Mouse (Mus musculus): ENCODE measurements around the gene Itga7. TPM values are rescaled to one million over a fixed set of nuclear protein-coding genes. Genes with fewer than 3 reads are reported as not detected.

Itga7 gene
- polyA plus RNA-seq, 1 experiment: 24.3 TPM

DNA sequence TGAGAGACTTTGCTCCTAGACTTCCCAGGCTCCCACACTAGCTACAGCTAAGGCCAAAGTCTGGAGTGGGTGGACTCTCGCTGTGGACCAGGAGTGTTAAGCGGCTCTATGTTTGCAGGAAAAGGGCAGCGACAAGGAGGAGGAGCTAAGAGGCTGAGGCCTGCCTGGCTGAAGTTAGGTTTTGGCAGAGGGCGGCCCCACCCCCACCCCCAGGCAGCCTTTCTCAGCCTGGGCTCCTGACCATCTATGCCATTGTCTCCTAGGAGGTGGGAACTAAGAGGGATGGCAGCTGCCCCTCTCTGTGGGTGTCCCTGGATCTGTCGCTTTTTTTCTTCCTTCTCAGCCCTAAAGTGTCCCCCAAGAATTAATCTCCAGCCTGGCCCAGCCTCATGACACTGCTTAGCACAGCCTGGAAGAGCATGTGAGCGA, 14.4 kb upstream of the Itga7 start:
- Histone ChIP-seq H3K4me1 (ENCODE audit: control insufficient read depth, insufficient read depth, low read length) (peaks cover 18% of the 10 kb centered on the region), H3K4me3 (ENCODE audit: insufficient read depth, low read length) (no peak overlapping the region), H3K27ac (ENCODE audit: insufficient read depth, low read length) (0 out of 2 replicates have a peak overlapping the region, but pooled peaks have one; percentile 19)
- TF ChIP-seq POLR2A (IDR thresholded peaks at IDR 0.05; ENCODE audit: extremely low read depth, insufficient read depth, low read length) (0 out of 2 replicates have a peak, but pooled peaks have one; percentile 7), CTCF (IDR thresholded peaks at IDR 0.05; ENCODE audit: extremely low read depth, insufficient read depth, low read length) (no peak)

DNA sequence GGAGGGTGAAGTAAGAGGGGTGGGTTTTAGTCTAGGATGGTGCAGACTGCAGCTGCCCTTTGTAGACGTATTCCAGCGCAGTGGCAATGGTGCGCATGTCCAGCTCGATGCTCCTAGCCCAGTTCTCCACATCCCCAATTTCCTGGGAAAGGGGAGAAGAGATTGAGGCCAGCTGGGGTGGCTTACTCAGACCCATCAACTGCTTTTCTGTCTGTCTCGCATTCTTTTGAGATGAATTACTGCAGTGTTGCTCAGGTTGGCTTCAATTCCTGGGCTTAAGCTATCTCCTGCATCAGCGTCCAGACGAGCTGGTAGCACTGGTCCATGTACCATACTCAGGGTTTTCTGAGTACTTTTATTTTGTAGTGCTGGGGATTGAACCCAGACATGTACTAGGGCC, 13.7 kb upstream of the Itga7 start:
- peaks cover 19% of the 10 kb centered on the region for H3K4me1 ChIP-seq (ENCODE audit: control insufficient read depth, insufficient read depth, low read length)
- no peak for TF ChIP-seq POLR2A (IDR thresholded peaks at IDR 0.05; ENCODE audit: extremely low read depth, insufficient read depth, low read length)
- no peak for TF ChIP-seq CTCF (IDR thresholded peaks at IDR 0.05; ENCODE audit: extremely low read depth, insufficient read depth, low read length)
- H3K4me3 ChIP-seq (ENCODE audit: insufficient read depth, low read length): no peak overlapping the region
- no peak overlapping the region for H3K27ac ChIP-seq (ENCODE audit: insufficient read depth, low read length)

DNA sequence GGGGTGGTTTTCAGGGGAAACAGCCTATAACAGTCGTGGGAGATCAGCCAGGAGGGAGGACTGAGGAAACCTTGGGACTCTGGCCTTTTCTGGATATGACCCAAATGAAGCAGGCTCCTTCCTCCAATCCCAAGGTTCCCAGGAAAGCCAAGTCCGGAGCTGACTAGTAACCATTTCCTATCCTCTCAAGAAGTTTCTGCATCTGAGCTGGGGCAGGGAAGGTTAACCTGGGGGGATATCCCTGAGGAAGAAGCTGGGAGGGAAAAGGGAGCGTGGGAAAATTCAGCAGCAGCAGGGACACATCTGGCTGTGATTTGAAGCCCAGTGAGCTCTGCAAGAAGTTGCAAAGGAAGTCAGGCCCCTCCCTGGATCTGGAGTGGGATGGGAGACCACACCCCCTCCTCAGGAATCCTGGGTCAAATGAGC, 12.9 kb upstream of the Itga7 start:
- no peak overlapping the region for H3K27ac ChIP-seq (ENCODE audit: insufficient read depth, low read length)
- peaks cover 19% of the 10 kb centered on the region for H3K4me1 ChIP-seq (ENCODE audit: control insufficient read depth, insufficient read depth, low read length)
- TF ChIP-seq CTCF (IDR thresholded peaks at IDR 0.05; ENCODE audit: extremely low read depth, insufficient read depth, low read length) (no peak), POLR2A (IDR thresholded peaks at IDR 0.05; ENCODE audit: extremely low read depth, insufficient read depth, low read length) (no peak)
- H3K4me3 ChIP-seq (ENCODE audit: insufficient read depth, low read length): no peak overlapping the region

DNA sequence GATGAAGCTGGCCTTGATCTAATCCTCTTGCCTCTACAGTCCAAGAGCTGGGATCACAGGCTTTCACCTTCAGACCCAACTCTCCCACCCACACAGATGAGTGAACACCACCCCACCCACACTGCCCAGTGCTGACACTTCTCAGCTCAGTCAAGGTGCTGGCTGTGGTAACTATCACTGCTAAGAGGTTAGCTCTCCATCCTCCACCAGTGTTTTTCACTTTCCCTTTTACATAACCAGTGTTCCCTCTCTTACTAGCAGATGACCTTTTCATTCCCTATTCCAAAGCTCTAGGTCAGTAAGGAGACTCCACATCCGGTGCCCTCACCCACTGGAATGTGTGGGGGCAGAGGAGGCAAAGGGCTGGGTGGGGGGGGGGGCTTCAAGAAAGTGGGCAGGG, 12.4 kb upstream of the Itga7 start:
- Histone ChIP-seq H3K4me1 (ENCODE audit: control insufficient read depth, insufficient read depth, low read length) (peaks cover 19% of the 10 kb centered on the region), H3K4me3 (ENCODE audit: insufficient read depth, low read length) (no peak overlapping the region), H3K27ac (ENCODE audit: insufficient read depth, low read length) (no peak overlapping the region)
- no peak for TF ChIP-seq POLR2A (IDR thresholded peaks at IDR 0.05; ENCODE audit: extremely low read depth, insufficient read depth, low read length)
- TF ChIP-seq CTCF (IDR thresholded peaks at IDR 0.05; ENCODE audit: extremely low read depth, insufficient read depth, low read length): no peak

DNA sequence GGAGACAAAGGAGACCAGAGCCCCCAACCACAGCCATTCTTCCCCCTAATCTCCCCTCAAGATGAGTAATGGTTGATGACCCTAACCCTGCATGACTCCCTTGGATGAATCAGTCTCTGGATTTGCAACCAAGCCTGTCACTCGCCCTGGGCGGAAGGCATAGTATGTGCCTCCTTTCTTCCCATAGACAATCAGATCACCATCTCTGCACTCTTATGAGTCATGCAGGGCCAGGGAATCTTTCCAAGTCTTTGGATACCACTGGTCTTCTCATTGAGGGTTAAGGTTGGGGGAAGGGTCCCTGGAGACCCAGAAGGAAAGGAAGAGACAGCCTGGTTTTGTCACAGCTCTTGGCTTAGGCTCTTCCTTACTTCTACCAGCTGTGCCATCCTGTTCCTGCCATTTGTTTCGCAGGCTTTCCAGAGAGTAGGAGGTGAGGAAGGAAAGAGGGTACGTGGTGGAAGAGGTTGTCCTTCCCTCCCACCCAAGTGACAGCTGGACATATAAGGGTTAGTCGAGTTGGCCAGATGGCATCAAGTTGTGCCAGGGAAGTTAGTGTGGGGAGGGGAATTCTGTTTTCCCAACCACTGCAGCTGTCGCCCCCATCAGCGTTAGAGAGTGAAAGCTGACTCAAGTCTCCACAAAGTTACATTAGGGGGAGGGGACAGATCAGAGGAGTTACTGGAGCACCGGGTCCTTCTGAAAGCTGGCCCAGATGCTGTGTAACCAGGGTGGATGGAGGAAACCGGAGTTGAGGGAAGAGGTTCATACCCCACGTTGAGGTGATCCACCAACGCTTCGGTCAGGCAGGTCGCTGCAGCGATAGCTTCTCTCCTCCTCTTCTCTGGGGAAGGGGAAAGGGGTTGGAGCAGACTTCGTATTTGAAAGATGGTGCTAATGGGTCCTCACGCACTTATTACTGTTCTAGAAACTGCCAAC, 11.5 kb upstream of the Itga7 start:
- Histone ChIP-seq H3K27ac (ENCODE audit: insufficient read depth, low read length) (no peak overlapping the region), H3K4me1 (ENCODE audit: control insufficient read depth, insufficient read depth, low read length) (peaks cover 19% of the 10 kb centered on the region), H3K4me3 (ENCODE audit: insufficient read depth, low read length) (peak overlapping the region; percentile 46; the same call in 1 of the 2 replicates)
- no peak for TF ChIP-seq POLR2A (IDR thresholded peaks at IDR 0.05; ENCODE audit: extremely low read depth, insufficient read depth, low read length)
- no peak for TF ChIP-seq CTCF (IDR thresholded peaks at IDR 0.05; ENCODE audit: extremely low read depth, insufficient read depth, low read length)

DNA sequence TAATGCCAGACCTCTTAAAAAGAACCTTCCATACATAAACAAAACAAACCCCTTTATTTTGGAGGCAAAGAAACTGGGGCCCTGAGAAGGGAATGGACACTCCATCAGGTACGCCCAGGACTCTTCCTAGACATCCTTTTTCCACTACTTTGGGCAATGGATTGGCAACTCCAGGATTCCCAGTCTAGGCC, 10.9 kb upstream of the Itga7 start, which contains the start of gene Rdh5:
Gene Rdh5 (minus strand): TSS at position 67 of the 191 bp plus-strand sequence.
- peak within 1 kb of the TSS; percentile 94 for H3K27ac ChIP-seq (ENCODE audit: insufficient read depth, low read length)
- H3K4me3 ChIP-seq (ENCODE audit: insufficient read depth, low read length): peak within 1 kb of the TSS; percentile 46
- H3K4me1 ChIP-seq (ENCODE audit: control insufficient read depth, insufficient read depth, low read length): peaks cover 19% of the 10 kb centered on the region
- TF ChIP-seq CTCF (IDR thresholded peaks at IDR 0.05; ENCODE audit: extremely low read depth, insufficient read depth, low read length) (no peak), POLR2A (IDR thresholded peaks at IDR 0.05; ENCODE audit: extremely low read depth, insufficient read depth, low read length) (no peak)

DNA sequence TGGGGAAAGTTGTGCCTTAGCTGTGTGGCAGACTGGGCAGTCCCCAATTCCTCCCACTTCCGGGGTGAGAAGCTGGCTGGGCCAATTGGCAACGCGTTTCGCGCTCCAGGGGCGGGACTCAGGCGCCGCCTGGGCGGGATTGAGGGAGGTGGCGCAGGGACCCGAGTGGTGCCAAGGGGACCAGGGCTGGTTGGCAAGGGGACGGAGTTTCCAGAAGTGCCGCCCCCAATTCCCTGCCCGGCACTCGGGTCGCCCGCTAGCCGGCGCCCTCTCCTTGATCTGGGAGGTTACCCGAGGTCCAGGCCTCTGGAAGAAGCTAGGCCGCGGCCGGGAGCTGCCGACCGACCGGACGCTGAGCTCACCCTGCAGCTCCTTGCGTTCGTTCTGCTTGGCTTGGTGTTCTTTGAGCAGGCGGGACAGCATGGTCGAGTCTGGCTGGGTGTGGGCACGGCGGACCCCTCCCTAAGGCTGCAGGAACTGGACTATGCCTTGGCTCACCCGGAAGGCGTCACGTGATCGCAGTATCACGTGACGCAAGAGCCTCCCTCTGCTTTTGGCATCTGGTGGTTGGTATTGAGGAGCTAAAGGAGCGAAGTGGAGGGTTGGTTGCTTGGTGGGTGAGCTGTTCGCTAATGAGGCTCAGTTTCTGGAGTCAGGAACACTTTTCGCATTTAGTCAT, 10.5 kb upstream of the Itga7 start:
- H3K27ac ChIP-seq (ENCODE audit: insufficient read depth, low read length): peak overlapping the region; percentile 94
- peak overlapping the region; percentile 46 for H3K4me3 ChIP-seq (ENCODE audit: insufficient read depth, low read length)
- H3K4me1 ChIP-seq (ENCODE audit: control insufficient read depth, insufficient read depth, low read length): peaks cover 19% of the 10 kb centered on the region
- TF ChIP-seq CTCF (IDR thresholded peaks at IDR 0.05; ENCODE audit: extremely low read depth, insufficient read depth, low read length) (no peak), POLR2A (IDR thresholded peaks at IDR 0.05; ENCODE audit: extremely low read depth, insufficient read depth, low read length) (peak; percentile 93)

DNA sequence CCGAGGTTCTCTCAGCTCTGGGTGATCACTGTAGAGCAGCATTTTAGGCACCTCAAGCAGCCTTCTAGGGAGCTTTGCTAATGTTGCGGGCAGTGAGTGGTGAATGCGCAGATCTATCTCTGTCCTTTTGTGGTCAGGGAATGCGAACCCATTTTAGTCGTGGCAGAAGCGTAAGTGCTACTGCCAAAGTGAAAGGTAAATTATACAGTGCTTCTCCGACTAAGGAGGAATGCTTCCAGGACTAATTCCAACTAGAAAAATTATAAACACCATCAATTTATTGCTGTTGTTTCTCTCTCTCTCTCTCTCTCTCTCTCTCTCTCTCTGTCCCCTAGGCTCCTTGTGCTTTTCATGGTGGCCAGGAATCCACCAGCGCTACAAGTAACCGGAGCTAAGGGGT, 9.7 kb upstream of the Itga7 start, which contains the start of gene Bloc1s1:
Gene Bloc1s1 (minus strand): TSS at position 101 of the 400 bp plus-strand sequence.
- peak within 1 kb of the TSS; percentile 46 for H3K4me3 ChIP-seq (ENCODE audit: insufficient read depth, low read length)
- peak within 1 kb of the TSS; percentile 94 for H3K27ac ChIP-seq (ENCODE audit: insufficient read depth, low read length)
- TF ChIP-seq POLR2A (IDR thresholded peaks at IDR 0.05; ENCODE audit: extremely low read depth, insufficient read depth, low read length) (no peak), CTCF (IDR thresholded peaks at IDR 0.05; ENCODE audit: extremely low read depth, insufficient read depth, low read length) (no peak)
- peaks cover 17% of the 10 kb centered on the region for H3K4me1 ChIP-seq (ENCODE audit: control insufficient read depth, insufficient read depth, low read length)

DNA sequence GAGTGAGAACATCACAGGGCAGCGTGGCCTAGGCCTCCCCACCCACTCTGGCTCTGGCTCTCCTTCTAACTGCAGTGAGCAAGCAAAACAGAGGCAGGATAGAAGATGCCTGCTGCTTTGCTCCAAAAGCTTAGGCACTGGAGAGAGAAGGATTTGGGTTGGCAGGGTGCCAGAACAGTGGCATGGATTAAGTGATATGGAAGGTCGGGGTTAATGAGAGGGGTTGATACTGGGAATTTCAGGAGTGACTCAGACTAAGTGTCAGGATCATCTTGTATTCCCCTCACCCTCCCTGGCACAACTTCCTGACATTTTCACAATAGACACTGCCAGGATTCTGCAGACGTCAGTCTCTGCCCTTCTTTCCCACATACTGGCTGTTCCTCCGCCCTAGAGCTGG, 5.3 kb upstream of the Itga7 start:
- Histone ChIP-seq H3K27ac (ENCODE audit: insufficient read depth, low read length) (no peak overlapping the region), H3K4me3 (ENCODE audit: insufficient read depth, low read length) (no peak overlapping the region), H3K4me1 (ENCODE audit: control insufficient read depth, insufficient read depth, low read length) (peaks cover 5% of the 10 kb centered on the region; the same call in 1 of the 2 replicates)
- TF ChIP-seq CTCF (IDR thresholded peaks at IDR 0.05; ENCODE audit: extremely low read depth, insufficient read depth, low read length): no peak
- no peak for TF ChIP-seq POLR2A (IDR thresholded peaks at IDR 0.05; ENCODE audit: extremely low read depth, insufficient read depth, low read length)

All from cortical plate, adult 2 months (tissue).